In genomic region chr7:81516154-81517030, GRCm38 (mm10) we compare ENCODE assay signal across 23 mouse cellular contexts. TPM values are rescaled to one million over a fixed set of nuclear protein-coding genes. Genes with fewer than 3 reads are reported as not detected.
DNase-seq lines count a peak whose midpoint lies in the region; ATAC-seq and TF ChIP-seq lines count a peak whose summit lies in the region.
"Had no signal": no experiment of that assay in that cellular context is flagged by ENCODE, and none has a peak within 500 bp of the region (broad histone marks: within the 10 kb centered on the region; RNA-seq: fewer than 3 reads in every experiment).

No protein-coding gene starts in this region.

- no peak for TF ChIP-seq POLR2A in CH12.LX (IDR thresholded peaks at IDR 0.05; ENCODE audit: low read depth, low read length)

- in situ Hi-C loops in CH12.LX (cut with MboI; ENCODE audit: low pct_ligation_motif_present, low pct_unique_long_range_greater_than_20kb, low sequenced_read_pairs): loop anchor here (25.0 kb wide), 1 partner anchor 354 kb away; no protein-coding TSS in a partner anchor

- H3K36me3 ChIP-seq in CH12.LX (replicated peaks in 1 of 2; ENCODE audit: control insufficient read depth in 1 of 2, insufficient read depth in 1 of 2, low read length in 1 of 2): no peaks in the 10 kb centered on the region
- no peaks in the 10 kb centered on the region for H3K36me3 ChIP-seq in kidney, postnatal 0 days (ENCODE audit: insufficient read depth, low read length)
- H3K36me3 ChIP-seq: embryonic facial prominence, embryonic 12.5 days; forebrain, embryonic 10.5 days; heart, embryonic 15.5 days; hindbrain, embryonic 13.5 days; lung, embryonic 15.5 days; neural tube, embryonic 15.5 days had no signal

- intact Hi-C loops in left cerebral cortex, adult 2 months (cut with DNase I): loop anchor here (2.0 kb wide), 1 partner anchor 62 kb away; the partner anchor contains the start of gene Cpeb1
- intact Hi-C loops in left cerebral cortex, postnatal 10 days (cut with DNase I): no loop called here

- H3K9me3 ChIP-seq in CH12.LX (replicated peaks; ENCODE audit: low read length): peaks cover 3% of the 10 kb centered on the region
- no peaks in the 10 kb centered on the region for H3K9me3 ChIP-seq in kidney, postnatal 0 days (replicated peaks; ENCODE audit: low read length)
- H3K9me3 ChIP-seq: embryonic facial prominence, embryonic 12.5 days; forebrain, embryonic 10.5 days; heart, embryonic 15.5 days; hindbrain, embryonic 13.5 days; lung, embryonic 15.5 days; neural tube, embryonic 15.5 days had no signal

- H3K4me3 ChIP-seq in left cerebral cortex, adult 2 months: no peak overlapping the region
- H3K4me3 ChIP-seq in CH12.LX (replicated peaks in 1 of 3; ENCODE audit: low read depth in 2 of 3, low read length in 2 of 3, poor library complexity in 1 of 3): no peak overlapping the region
- no peak overlapping the region for H3K4me3 ChIP-seq in kidney, postnatal 0 days (replicated peaks; ENCODE audit: low read depth, low read length)
- H3K4me3 ChIP-seq: embryonic facial prominence, embryonic 12.5 days; forebrain, embryonic 10.5 days; heart, embryonic 15.5 days; hindbrain, embryonic 13.5 days; lung, embryonic 15.5 days; neural tube, embryonic 15.5 days had no signal

- no peaks in the 10 kb centered on the region for H3K79me2 ChIP-seq in CH12.LX (replicated peaks; ENCODE audit: control insufficient read depth, extremely low read depth, insufficient read depth, poor library complexity, severe bottlenecking)

- 0 out of 2 replicates have a peak, but pooled peaks have one; percentile 54 for ATAC-seq in kidney, postnatal 0 days (replicated peaks; ENCODE audit: low FRiP score, low read depth)

- H3K27ac ChIP-seq in left cerebral cortex, adult 2 months: no peak overlapping the region
- H3K27ac ChIP-seq in CH12.LX (ENCODE audit: insufficient read depth, low read depth): no peak overlapping the region
- no peak overlapping the region for H3K27ac ChIP-seq in kidney, postnatal 0 days
- H3K27ac ChIP-seq: embryonic facial prominence, embryonic 12.5 days; forebrain, embryonic 10.5 days; heart, embryonic 15.5 days; hindbrain, embryonic 13.5 days; lung, embryonic 15.5 days; neural tube, embryonic 15.5 days had no signal

- dilution Hi-C loops in CH12.LX (cut with MboI; ENCODE audit: extremely low pct_ligation_motif_present, extremely low pct_unique_long_range_greater_than_20kb, low sequenced_read_pairs): no loop called here

- peak; percentile 33 to 60 for DNase-seq in frontal cortex, postnatal 36 days (ENCODE audit: low spot score in 2 of 2)
- no peak for DNase-seq in frontal cortex, postnatal 10 days (ENCODE audit: low spot score in 2 of 2)
- DNase-seq in left cerebral cortex, adult 2 months (ENCODE audit: extremely low spot score in 1 of 2, low spot score in 2 of 2): no peak
- DNase-seq in left cerebral cortex, postnatal 10 days (ENCODE audit: extremely low spot score in 1 of 2, low spot score in 2 of 2): no peak
- no peak for DNase-seq in CH12.LX (ENCODE audit: extremely low read depth)
- DNase-seq in kidney, postnatal 0 days (ENCODE audit: low spot score): no peak
- no peak for DNase-seq in urinary bladder, postnatal 4 days (ENCODE audit: low spot score in 2 of 2)
- no peak for DNase-seq in adrenal gland, adult 18-20 months (ENCODE audit: low spot score in 2 of 2)
- DNase-seq: cerebellum, adult 8-10 months; gastrocnemius, postnatal 25 days; right cerebral cortex, postnatal 4 days had no signal

- peak; percentile 27 for TF ChIP-seq RAD21 in CH12.LX (IDR thresholded peaks at IDR 0.05; ENCODE audit: low read depth, low read length)

- 57% methylated on average over 6 of the region's 6 CpGs for WGBS in kidney, postnatal 0 days

- no peak overlapping the region for H3K9ac ChIP-seq in CH12.LX (ENCODE audit: insufficient read depth, low read depth)
- H3K9ac ChIP-seq in kidney, postnatal 0 days (ENCODE audit: low read depth, low read length): no peak overlapping the region
- H3K9ac ChIP-seq: embryonic facial prominence, embryonic 12.5 days; heart, embryonic 15.5 days; hindbrain, embryonic 13.5 days; lung, embryonic 15.5 days; neural tube, embryonic 15.5 days had no signal

- peaks cover 0 to 3% of the 10 kb centered on the region in 2 experiments; a peak in 1 of 4 replicates for H3K4me1 ChIP-seq in CH12.LX (ENCODE audit: control insufficient read depth in 1 of 2, insufficient read depth in 2 of 2)
- H3K4me1 ChIP-seq in kidney, postnatal 0 days (replicated peaks; ENCODE audit: insufficient read depth, low read length): no peaks in the 10 kb centered on the region
- H3K4me1 ChIP-seq: embryonic facial prominence, embryonic 12.5 days; heart, embryonic 15.5 days; hindbrain, embryonic 13.5 days; lung, embryonic 15.5 days; neural tube, embryonic 15.5 days had no signal

- no peaks in the 10 kb centered on the region for H3K27me3 ChIP-seq in CH12.LX (replicated peaks)
- no peaks in the 10 kb centered on the region for H3K27me3 ChIP-seq in kidney, postnatal 0 days (ENCODE audit: insufficient read depth, low read length)
- H3K27me3 ChIP-seq: embryonic facial prominence, embryonic 12.5 days; hindbrain, embryonic 13.5 days; neural tube, embryonic 15.5 days had no signal

- no peak for TF ChIP-seq EP300 in CH12.LX (IDR thresholded peaks at IDR 0.05; ENCODE audit: low read length)

- TF ChIP-seq CTCF in left cerebral cortex, adult 2 months (IDR thresholded peaks at IDR 0.05): peak; percentile 59
- TF ChIP-seq CTCF in CH12.LX (conservative IDR thresholded peaks at IDR 0.05 in 1 of 2, IDR thresholded peaks at IDR 0.05 in 1 of 2; ENCODE audit: low read depth in 2 of 2, low read length in 2 of 2): peak in 1 of 2 experiments; percentile 56; a peak in 2 of 4 replicates
- TF ChIP-seq CTCF in kidney, postnatal 0 days (IDR thresholded peaks at IDR 0.05; ENCODE audit: low read depth): peak; percentile 52

- H3K4me2 ChIP-seq in CH12.LX (ENCODE audit: insufficient read depth, low read depth, poor library complexity, severe bottlenecking): no peak overlapping the region
- H3K4me2 ChIP-seq in kidney, postnatal 0 days (ENCODE audit: low read length): no peak overlapping the region
- H3K4me2 ChIP-seq: embryonic facial prominence, embryonic 12.5 days; heart, embryonic 15.5 days; hindbrain, embryonic 13.5 days; lung, embryonic 15.5 days; neural tube, embryonic 15.5 days had no signal

TF ChIP-seq in CH12.LX, 34 proteins besides CTCF, POLR2A, EP300 and RAD21:
- TF ChIP-seq KAT2A (IDR thresholded peaks at IDR 0.05; ENCODE audit: insufficient replicate concordance, low read length): no peak
- peak; percentile 40 for TF ChIP-seq SMC3 (IDR thresholded peaks at IDR 0.05; ENCODE audit: low read depth, low read length)
- no peak for TF ChIP-seq ZKSCAN1 (IDR thresholded peaks at IDR 0.05; ENCODE audit: borderline replicate concordance, low read depth, low read length)

RNA-seq across cellular contexts. Expression of gene BC048679, which starts 18.3 kb away (rescaled TPM):
- not detected for total RNA-seq in left cerebral cortex, adult 2 months (2021)
- not detected for total RNA-seq in left cerebral cortex, postnatal 10 days (2021)
- total RNA-seq in CH12.LX (2012; rRNA removed) (not detected in 2 replicates), CH12.LX (2014; rRNA removed) (not detected in 2 replicates)
- not detected in 2 replicates for polyA plus RNA-seq in CH12.LX (2012; ENCODE audit: insufficient read length, low read depth)
- not detected in 2 replicates for polyA plus RNA-seq in kidney, postnatal 0 days (2015; fragmentation: Nextera tagmentation; extraction: Ambion mirVana)
- total RNA-seq in adrenal gland, adult 18-20 months (2021): not detected
- total RNA-seq: layer of hippocampus, adult 8-10 months; megakaryocyte, adult 5-6 weeks; MEL; monocyte, adult 5-6 weeks had no signal
- polyA plus RNA-seq: embryonic facial prominence, embryonic 12.5 days; heart, embryonic 15.5 days; hindbrain, embryonic 13.5 days; limb, embryonic 11.5 days; lung, embryonic 15.5 days; neural tube, embryonic 15.5 days; stomach, embryonic 14.5 days had no signal

RNA-seq across cellular contexts. Expression of gene Ap3b2, which starts 22.7 kb away (rescaled TPM):
- total RNA-seq in left cerebral cortex, adult 2 months (2021): 100 to 1,000 TPM; 159 to 162 TPM
- 100 to 1,000 TPM; 150 to 156 TPM for total RNA-seq in left cerebral cortex, postnatal 10 days (2021)
- not detected in 2 replicates for total RNA-seq in CH12.LX (2012; rRNA removed)
- total RNA-seq in CH12.LX (2014; rRNA removed): not detected in 2 replicates
- not detected in 2 replicates for polyA plus RNA-seq in CH12.LX (2012; ENCODE audit: insufficient read length, low read depth)
- 0.26 and 0.31 TPM in 2 replicates for polyA plus RNA-seq in kidney, postnatal 0 days (2015; fragmentation: Nextera tagmentation; extraction: Ambion mirVana)
- 10 to 100 TPM in 1 of 2 experiments, 1 to 10 TPM in 1; 9.8 to 12.3 TPM for total RNA-seq in adrenal gland, adult 18-20 months (2021)
- total RNA-seq: megakaryocyte, adult 5-6 weeks; MEL; monocyte, adult 5-6 weeks had no signal

RNA-seq across cellular contexts. Expression of gene Fsd2, which starts 50.4 kb away (rescaled TPM):
- total RNA-seq in left cerebral cortex, adult 2 months (2021): under 1 TPM; 0.25 to 0.26 TPM
- under 1 TPM; 0.09 to 0.10 TPM for total RNA-seq in left cerebral cortex, postnatal 10 days (2021)
- total RNA-seq in CH12.LX (2012; rRNA removed): 1.2 and 1.6 TPM in 2 replicates
- total RNA-seq in CH12.LX (2014; rRNA removed): 0.18 and 0.26 TPM in 2 replicates
- polyA plus RNA-seq in CH12.LX (2012; ENCODE audit: insufficient read length, low read depth): 0.54 and 0.56 TPM in 2 replicates
- polyA plus RNA-seq in kidney, postnatal 0 days (2015; fragmentation: Nextera tagmentation; extraction: Ambion mirVana): 0.04 and 0.05 TPM in 2 replicates
- total RNA-seq in adrenal gland, adult 18-20 months (2021): 1 to 10 TPM in 1 of 2 experiments, under 1 TPM in 1; 0.66 to 6.2 TPM
- total RNA-seq: MEL had no signal

RNA-seq across cellular contexts. Expression of gene Whamm, which starts 54.7 kb away (rescaled TPM):
- total RNA-seq in left cerebral cortex, adult 2 months (2021): 10 to 100 TPM; 18.6 to 19.1 TPM
- total RNA-seq in left cerebral cortex, postnatal 10 days (2021): 10 to 100 TPM; 15.5 to 17.4 TPM
- 9.7 and 13.3 TPM in 2 replicates for total RNA-seq in CH12.LX (2012; rRNA removed)
- total RNA-seq in CH12.LX (2014; rRNA removed): 5.2 and 5.4 TPM in 2 replicates
- 11.2 and 13.3 TPM in 2 replicates for polyA plus RNA-seq in CH12.LX (2012; ENCODE audit: insufficient read length, low read depth)
- 5.1 and 5.7 TPM in 2 replicates for polyA plus RNA-seq in kidney, postnatal 0 days (2015; fragmentation: Nextera tagmentation; extraction: Ambion mirVana)
- 10 to 100 TPM; 18.9 to 20.1 TPM for total RNA-seq in adrenal gland, adult 18-20 months (2021)

Comparison
In these comparisons a context has a peak if more than half of its experiments do, and no peak if none do; other contexts are left out.
1. DNase-seq: peak in frontal cortex, postnatal 36 days (2 of 2); none in frontal cortex, postnatal 10 days (0 of 2), left cerebral cortex, adult 2 months (0 of 2), left cerebral cortex, postnatal 10 days (0 of 2), CH12.LX (single experiment), kidney, postnatal 0 days (single experiment), urinary bladder, postnatal 4 days (0 of 2) and adrenal gland, adult 18-20 months (0 of 2).
2. RNA of gene Ap3b2, which starts 22.7 kb away (total RNA-seq): 159 to 162 TPM in left cerebral cortex, adult 2 months and 150 to 156 TPM in left cerebral cortex, postnatal 10 days; 9.8 to 12.3 TPM in adrenal gland, adult 18-20 months and not detected in CH12.LX; every median in the first group is over 10 times any median in the second.